Mouse (Mus musculus) urinary bladder, postnatal 4 days (tissue): ENCODE measurements around the gene Rab10.
"Not testable (repeated sequence)": the region's sequence is repeated elsewhere in the genome, so short reads cannot be mapped to it uniquely, and the experiment has no call there.

Experiments used
- DNase-seq, 2 experiments: peaks; one replicate each; pipeline ENCODE4 v3.0.0; 2021 to 2022; ENCODE audit warnings: low spot score in 2 of 2

Gene Rab10

DNA sequence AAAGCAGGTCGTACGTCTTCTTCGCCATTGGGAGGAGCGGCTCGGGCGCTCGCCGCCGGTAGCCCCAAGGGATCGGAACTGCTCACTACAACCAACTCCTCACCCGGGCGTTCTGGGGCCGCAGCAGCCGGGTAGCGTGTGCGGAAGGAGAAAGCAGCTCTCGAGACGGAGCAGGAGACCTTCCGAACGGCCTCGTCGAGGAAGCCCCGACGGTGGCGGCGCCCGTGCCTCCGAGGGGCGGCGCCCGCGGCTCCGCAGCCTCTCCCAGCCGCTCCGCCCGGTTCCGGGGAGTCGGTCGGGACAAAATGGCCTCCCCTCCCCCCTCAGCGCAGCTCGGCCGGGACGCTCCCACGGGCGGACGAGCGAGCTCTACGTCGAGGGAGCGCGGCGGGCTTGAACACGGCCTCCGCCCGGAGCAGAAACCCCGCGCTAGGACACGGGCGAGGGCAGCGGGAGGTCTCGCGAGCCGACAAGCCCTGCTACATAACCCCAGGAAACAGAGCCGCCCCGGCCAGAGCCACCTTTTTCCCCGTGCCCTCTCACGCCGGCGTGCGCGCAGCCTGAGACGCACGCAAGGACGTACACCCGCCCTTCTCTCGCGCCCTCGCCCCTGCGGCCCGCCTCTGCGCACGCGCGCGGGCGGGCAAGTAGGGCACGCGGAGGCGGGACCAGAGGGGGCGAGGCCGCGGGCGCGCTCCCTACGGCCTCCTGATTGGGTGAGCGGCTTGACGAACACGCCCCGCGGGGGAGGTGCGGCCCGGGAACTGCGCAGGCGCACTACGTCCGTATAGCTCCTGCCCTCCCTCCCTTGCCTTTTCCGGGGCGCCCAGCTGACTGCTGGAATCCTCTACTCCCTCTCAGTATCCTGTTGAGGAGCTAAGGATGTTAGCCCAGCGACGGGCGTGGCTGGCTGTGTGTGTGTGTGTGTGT is at the start of gene Rab10:
Gene Rab10 (minus strand): TSS at position 579 of the 930 bp plus-strand sequence.
- DNase-seq, result peak; percentile 98 to 99

DNA sequence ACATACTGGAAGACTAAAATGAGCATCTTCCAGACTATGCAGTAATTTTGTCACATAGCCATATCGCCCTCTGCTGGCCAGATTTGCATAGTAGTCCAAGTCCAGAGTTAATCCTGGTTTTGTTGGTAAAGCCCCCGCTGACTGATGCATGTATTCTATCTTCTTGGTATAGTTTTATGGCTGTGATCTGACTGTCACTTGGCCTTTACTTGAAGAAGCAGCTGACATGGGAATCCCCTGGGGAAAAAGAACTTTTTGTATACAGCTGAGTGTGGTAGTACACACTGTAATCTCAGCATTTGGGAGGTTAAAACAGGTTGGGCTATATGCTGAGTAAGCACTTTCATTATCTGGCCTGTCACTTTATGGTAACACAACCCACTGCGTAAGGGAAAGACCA is 49.5 kb upstream of the Rab10 start:
- peak; percentile 56 to 75 for DNase-seq

DNA sequence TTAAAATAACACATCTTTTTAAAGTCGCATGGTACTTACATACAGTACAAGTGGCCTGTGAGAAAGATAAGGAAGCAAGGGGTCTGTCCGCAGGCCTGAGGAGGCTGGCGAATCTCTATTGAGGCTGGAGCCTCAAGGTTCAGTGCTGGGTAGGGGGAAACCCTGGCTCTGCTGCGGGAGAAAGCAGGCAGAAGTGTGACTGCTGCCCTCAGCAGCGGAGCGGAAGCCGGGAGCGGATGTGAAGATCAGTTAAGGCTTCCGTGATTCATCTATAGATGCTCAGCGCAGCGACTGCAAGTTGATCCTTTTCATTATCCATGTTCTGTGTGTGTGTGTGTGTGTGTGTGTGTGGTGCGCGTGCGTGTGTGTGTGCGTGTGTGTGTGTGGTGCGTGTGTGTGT is 47.1 kb upstream of the Rab10 start:
- DNase-seq, result no peak

DNA sequence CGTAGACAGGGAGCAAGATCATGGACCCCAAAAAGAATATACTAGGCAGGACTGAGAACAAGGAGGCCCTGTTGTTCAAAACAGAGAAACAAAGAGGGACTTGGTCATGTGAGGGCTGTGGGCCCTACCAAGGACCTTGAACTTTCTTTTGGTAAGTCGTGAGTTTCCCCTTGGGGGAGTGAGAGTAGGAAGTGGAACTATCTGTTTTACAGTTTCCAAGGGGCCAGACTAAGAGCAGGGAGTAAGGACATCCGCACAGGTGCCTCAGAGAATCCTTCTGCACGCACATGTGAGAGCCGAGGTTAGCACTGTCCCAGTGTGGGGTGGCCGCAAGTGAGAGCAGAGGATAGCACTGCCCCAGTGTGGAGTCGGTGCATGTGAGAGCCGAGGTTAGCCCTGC is 45.3 kb upstream of the Rab10 start:
- DNase-seq, result no peak

DNA sequence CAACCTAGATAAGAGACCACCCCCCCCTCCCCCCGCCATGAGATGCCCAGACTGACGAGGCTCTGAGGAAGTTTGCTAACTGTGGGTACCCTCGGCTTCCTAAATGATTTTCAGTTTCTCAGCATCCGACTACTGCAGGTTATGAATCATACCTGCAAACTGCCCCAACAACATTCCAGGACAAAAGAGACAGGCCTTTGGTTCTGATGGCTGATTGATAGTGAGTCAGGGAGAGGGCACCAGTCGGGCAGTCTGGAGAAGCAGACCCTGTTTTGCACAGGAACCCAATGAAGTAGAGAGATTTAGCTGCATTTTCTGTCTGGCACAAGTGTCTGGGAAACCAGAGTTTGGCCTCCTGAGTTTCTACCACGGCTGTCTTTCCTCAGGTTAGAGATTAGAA is 42.4 kb upstream of the Rab10 start:
- peak in 1 of 2 experiments; percentile 23 for DNase-seq

DNA sequence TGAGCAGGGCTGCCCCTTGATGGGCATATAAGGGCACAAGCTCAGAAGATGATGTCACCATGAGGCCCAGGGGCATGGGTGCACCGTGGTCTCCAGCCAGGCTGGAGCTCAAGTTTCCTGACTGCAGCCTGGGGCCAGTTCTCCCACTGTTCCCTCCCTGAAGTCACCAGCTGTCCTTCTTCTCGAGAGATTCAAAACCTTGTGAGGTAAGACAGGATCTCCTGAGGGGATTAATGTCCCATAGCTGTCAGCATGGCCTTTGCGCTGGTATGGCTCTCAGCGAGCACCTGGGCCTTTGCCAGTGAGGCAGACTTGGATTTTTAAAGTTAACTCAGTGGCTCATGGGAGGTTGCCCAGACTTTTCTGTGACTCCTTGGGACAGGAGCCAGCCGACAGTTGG is 40.4 kb upstream of the Rab10 start:
- DNase-seq, result no peak

DNA sequence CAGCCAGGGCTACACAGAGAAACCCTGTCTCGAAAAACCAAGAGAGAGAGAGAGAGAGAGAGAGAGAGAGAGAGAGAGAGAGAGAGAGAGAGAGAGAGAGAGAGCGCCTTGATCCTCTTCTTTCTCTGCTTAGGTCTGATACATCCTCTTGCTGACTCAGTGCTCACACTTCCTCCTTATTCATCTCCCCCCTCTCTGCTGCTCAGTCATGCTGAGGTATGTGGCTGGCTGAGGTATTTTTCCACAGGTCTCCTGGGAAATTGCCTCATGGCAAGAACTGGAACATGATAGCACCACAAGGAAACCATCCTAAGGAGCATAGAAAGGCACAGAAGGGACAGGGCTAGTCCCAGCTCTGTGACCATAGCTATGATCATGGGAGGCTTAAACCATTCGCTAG is 39.6 kb upstream of the Rab10 start:
- DNase-seq, result no peak

DNA sequence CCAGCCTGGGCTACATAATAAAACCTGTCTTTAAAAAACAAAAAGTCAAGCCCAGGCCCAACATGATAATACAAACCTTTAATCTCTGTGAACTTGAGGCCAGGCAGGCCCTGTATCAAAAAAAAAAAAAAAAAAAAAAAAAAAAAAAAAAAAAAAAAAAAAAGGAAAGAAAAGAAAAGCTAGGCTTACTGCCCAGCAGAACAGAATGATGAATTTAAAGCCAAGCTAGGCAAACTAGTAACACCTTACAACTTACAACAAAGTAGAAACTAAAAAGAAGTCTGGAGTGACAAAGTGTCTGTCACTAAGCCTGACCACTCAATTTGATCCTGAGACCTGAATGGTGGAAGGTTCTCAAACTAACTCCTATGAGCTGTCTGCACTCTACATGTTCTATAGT is 37.9 kb upstream of the Rab10 start:
- DNase-seq, result no peak

DNA sequence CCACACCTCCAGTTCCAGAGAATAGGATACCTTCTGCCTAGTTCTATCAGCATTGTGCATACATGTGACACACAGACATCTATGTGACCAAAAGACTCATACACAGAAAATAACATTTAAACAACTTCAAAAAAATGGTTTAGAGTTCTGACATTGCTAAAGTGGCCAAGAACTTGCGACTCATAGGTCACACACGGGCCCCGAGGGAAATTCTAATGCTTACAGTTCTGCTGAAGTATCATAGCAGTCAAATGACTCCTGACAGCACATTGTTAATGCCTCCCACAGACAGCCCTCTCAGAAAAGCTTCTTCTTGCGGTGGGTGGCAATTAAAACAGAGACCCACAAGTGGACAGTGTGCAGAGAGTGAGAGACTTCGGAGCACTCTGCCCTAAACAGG is 35.3 kb upstream of the Rab10 start:
- DNase-seq, result no peak

DNA sequence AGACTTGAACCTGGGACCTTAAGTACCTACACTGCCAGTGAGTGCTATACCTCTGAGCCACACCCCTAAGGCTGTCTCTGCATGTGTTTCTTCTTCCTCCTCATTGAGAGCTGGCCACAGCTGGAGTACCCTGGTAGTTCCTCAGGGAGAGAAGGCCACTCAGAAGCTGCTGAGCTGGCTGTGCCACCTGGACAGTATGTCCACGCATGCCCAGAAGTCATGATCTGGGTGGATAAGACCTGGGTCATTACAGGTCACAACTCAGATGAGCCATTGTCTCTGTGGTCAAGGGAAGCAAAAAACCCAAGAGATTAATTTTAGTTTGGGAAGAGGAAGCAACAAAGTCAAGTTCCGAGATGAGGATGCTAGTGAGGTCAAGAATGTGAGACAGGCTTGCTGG is 34.4 kb upstream of the Rab10 start:
- no peak for DNase-seq

DNA sequence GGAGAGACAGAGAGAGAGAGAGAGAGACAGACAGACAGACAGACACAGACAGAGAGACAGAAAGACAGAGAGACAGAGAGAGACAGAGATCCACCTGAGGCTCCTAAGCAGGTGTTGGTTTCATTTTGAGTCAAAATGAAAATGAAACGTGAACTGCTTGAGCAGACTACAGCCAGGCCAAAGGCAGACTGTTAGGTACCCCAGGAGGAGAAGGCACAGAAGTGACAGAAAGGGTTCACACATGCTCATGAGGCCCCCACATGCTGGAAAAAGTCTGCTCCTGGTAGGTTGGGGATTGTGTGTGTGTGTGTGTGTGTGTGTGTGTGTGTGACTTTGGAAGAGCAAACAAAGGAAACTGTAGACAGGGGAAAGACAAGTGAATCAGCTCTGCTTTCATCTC is 29.2 kb upstream of the Rab10 start:
- no peak for DNase-seq

DNA sequence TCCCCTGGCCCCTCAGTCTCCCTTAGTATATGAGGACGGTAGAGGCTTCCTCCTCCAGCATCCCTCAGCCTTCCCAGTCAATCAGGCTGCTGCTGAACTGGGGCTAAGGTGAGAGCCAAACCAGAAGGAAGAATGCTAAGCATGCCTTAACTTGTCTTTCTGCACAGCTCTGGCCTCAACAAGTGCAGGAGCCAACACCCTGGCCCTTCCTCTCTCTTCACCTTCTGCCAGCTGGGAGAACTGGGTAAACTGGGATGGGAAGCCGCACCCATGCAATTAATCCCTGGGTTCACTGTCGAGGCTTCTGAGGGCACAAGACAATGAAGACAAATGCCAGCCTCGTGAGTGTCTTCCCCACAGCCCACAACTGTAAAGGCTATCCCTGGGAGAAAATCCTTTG is 19.9 kb upstream of the Rab10 start:
- DNase-seq, result no peak

DNA sequence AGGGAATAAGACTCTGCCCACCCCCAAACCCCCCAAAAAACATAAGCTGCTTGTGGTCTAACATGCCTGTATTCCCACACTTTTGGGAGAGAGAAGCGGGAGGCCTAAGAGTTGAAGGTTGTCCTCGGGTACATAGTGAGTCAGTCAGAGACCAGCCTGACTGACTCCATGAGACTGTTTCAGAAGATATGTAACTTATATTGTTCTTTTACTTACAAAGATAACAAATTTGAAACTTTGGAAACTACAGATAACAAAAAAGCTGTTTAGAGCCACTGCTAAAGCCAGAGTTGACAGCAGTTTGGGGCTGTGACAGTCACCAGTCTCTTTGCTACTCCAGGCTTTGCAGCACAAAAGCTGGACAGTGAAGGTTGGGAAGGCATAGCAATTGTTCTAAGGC is 15.5 kb upstream of the Rab10 start:
- DNase-seq, result no peak

DNA sequence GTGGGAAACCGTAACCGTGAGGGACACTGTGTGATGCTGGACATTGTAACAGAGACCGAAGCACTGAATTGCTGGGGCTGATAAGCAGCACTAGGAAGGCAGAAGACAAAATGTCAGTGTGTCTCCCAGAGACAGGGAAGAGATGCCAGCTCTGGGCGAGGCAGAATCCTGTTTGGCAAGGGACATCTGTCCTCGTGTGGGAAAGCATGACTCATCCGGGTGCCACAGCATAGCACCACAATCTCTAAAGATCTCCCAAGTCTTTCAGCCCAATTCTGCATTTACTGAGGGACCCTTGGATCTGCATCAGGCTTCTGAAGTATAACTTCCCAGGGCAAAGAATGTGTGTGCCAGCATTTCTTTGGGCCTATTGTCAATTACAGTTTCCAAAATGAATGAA is 13.5 kb upstream of the Rab10 start:
- no peak for DNase-seq

DNA sequence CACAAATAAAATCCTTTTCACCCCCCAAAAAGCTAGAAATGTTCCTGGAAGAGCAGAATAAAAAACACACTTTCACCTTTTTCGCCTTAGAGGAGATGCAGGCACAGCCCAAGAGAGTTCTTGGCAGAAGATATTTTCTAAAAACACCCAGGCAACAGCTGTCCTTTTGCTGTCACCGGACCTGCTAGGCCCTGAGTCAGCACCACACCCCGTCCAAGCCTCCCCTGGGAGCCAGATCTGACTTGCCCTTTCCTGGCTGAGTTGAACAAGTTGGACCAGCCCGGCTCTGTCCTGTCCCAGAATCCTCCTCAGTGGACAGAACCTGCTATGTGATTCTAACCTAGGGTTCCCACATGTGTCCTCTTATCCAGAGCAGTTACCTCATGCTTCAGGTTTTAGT is 9.6 kb upstream of the Rab10 start:
- peak in 1 of 2 experiments; percentile 34 for DNase-seq

DNA sequence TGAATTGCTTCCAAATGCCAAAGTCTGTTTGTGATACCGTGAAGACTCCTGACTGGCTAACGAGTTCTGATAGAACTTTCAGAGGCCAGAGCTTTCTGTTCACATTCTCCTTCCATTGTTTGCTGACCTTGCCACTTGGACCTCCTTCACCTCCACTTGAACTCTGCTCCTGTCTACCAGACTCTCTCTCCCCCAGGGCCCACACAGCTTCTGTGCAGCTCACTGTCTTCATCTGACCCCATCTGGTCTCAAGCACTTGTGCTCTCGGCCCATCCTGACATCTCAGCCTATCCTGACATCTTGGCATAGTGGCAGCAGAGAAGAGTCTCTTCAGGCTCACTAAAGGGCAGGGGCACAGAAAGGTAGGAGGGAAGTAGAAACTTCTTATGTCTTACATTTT is 7.2 kb upstream of the Rab10 start:
- no peak for DNase-seq

DNA sequence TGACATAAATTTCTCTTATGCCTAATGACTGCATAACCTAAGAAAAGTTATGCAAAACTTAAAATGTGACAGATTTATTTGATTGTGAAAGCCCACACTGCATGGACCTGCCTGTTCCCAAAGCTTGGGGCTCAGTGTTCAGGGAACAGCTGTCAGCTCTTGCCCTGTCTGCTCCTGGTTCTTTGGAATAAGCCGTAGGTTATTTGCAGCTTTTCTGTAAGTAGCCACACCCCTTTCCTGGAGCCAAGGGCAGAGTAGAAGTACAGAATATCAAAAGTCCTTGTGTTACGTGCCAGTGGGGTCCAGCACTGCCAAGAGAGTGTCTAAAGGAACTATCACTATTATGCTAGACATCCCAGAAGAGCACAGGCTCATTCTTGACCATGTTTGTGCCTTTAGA is 6.3 kb upstream of the Rab10 start:
- no peak for DNase-seq

DNA sequence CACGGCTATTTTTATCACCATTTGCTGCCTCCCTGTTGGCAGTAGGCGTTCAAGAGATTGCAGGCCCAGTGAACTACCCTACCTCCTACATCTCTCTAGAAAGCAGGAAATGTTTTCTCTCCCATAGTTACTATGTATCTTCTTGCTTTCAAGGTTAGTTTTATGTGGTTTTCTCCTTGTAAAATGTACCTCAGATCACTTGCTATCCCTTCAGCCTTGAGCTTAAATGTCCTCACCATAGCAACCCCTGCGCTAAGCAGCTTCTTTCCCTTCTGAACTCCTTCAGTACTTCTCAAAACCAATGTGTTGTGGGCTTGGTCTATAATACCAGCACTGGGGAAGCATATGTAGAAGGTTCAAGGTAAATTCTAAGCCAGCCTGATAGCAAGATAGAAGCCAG is 3.1 kb upstream of the Rab10 start:
- DNase-seq, result no peak

DNA sequence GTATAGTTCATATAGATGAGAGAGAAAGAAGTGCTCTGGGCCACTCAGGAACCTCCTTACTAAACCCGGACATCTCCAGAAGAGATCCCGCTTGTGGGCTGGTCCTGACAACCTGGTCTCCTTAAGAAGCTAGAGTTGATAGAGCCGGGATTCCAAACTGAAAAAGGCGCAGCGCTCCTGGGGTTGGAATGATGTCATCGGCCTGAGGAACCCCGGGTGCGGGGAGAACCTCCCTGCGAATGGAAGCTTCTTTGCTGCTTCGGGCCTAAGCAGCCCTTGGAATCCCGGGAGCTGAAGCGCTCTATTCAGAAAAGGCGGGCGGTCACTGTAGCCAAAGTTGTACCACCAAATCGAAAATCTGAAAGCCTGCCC is 538 bp upstream of the Rab10 start:
- DNase-seq, result no peak

DNA sequence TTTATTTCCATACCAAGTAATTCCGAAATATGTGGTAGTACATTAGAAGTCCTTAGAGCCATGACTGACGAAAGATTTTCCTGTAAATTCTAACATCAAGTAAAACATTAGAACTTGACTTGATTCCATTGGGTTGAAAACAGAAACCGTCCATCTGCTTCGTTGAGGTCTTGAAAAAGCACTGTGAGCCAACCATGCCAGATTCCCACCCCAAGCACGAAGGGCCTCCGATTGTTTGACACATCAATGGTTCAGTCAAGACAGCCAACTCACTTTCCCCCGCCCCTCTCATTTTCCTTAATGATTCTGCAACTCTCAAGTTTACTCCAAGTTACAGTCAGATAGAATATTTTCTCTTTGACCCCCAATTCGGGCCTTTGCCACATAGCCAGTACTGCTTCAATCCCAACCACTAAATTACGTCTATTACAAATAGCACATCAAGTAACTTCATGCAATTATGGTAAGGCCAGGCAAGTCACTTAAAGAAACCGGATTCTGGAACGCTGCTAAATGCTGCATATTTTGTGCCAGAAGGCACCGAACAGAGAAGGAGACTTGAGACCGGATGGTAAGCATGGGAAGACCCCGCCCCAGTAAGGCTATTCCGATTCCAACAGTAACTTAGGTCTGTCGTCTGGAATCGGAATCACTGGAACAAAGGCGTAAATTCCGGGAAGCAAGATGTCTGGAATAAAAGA is 1.1 kb downstream of the Rab10 start:
- no peak for DNase-seq

DNA sequence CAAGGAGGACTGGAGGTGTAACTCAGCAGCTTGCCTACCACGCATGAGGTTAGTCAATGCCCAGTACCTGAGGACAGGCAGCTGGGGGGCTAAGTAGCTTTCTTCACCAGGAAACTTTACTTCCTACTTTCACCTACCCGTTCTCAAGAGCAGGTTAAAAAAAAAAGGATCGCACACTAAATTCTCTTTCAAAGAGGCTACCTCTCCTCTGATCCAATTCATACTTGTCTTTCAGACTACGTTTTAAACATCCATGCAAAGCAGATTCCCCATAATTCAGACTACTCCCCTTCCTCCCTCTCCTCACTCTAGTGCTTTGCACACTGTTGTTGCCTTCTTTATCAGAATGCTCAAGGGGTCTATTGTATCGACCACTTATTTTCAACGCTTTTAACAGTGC is 2.2 kb downstream of the Rab10 start:
- DNase-seq, result no peak

DNA sequence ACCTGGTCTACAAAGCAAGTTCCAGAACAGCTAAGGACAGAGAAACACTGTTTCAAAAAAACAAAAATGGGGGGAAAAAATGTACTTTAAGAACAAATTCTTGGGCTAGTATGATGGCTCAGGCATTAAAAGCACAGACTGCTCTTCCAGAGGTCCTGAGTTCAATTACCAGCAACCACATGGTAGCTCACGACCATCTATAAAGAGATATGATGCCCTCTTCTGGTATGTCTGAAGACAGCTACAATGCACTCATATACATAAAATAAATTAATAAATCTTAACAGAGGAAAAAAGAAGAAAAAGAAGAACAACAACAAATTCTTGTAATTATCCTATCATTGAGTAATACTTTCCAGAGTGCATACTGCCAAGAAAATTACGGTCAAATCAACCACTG is 4.5 kb downstream of the Rab10 start:
- DNase-seq, result no peak

DNA sequence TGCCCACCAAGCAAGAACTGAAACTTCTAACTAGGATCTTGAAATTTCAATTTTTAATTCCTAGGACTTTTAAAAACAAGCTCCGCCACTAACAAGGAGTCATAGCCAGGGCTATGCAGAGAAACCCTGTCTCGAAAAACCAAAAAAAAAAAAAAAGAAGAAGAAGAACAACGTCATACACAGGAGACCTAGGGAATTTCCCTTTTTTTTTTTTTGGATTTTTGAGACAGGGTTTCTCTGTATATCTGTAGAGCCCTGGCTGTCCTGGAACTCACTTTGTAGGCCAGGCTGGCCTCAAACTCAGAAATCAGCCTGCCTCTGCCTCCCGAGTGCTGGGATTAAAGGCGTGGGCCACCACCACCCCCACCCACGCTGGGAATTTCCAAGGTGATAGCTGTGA is 12.1 kb downstream of the Rab10 start:
- not testable (repeated sequence) for DNase-seq
